Mouse (Mus musculus): ENCODE data around the gene Arhgap24. TPM values are rescaled to one million over a fixed set of nuclear protein-coding genes. Genes with fewer than 3 reads are reported as not detected.

Arhgap24 gene
- polyA plus RNA-seq, 1 experiment from 2014 or later: 11.3 TPM

DNA sequence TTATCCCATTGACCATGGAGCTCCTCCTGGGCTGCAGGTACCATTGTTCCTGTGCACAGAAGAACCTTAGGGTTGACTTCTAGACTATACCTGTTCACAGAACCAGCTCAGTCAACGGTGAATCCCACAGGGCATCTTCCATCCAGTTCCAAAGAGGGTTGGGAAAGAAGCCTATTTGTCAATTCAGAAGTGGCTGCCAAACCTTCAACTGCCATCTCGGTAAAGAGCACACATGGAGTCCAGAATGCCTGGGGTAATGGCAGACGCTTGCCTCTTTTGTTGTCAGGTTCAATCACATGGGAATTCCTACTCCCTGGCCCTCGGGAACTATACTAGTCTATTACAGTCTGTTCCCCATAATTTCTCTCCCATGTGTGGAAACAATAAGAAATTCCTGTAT lies 30.5 kb downstream of the Arhgap24 start:
- Histone ChIP-seq H3K36me3 (ENCODE audit: control insufficient read depth, insufficient read depth, low read length) (no peaks in the 10 kb centered on the region), H3K9ac (ENCODE audit: low read depth, low read length) (no peak overlapping the region), H3K27me3 (replicated peaks; ENCODE audit: control insufficient read depth, insufficient read depth, low read length) (no peaks in the 10 kb centered on the region), H3K27ac (ENCODE audit: low read length) (no peak overlapping the region), H3K9me3 (ENCODE audit: control insufficient read depth, low read length) (no peaks in the 10 kb centered on the region), H3K4me3 (ENCODE audit: low read length) (no peak overlapping the region), H3K4me2 (ENCODE audit: low read depth, low read length) (no peak overlapping the region), H3K4me1 (ENCODE audit: control insufficient read depth, insufficient read depth, low read length) (no peaks in the 10 kb centered on the region)
- ATAC-seq: no peak
- WGBS: 83% methylated on average over 4 of the region's 4 CpGs

DNA sequence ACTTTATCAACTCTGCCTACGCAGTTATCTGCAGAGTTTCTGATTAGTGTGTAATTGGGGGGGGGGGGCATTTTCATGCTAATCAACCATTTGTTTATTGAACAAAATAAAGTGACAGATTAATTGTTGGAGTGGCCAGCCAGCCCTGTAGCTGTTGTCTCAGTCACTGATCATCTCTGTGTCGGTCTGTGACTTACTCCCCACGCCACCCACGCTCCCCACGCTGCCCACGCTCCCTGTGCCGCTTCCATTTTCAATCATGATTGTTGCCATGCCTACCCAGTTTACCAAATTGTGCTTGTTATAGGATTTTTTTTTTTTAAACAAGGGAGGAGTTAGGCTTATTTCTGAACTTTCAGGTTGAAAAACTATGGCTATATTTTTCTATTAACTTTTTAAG lies 34.3 kb downstream of the Arhgap24 start:
- H3K4me2 ChIP-seq (ENCODE audit: low read depth, low read length): no peak overlapping the region
- no peaks in the 10 kb centered on the region for H3K4me1 ChIP-seq (ENCODE audit: control insufficient read depth, insufficient read depth, low read length)
- H3K27me3 ChIP-seq (replicated peaks; ENCODE audit: control insufficient read depth, insufficient read depth, low read length): no peaks in the 10 kb centered on the region
- H3K9me3 ChIP-seq (ENCODE audit: control insufficient read depth, low read length): no peaks in the 10 kb centered on the region
- H3K4me3 ChIP-seq (ENCODE audit: low read length): no peak overlapping the region
- no peak overlapping the region for H3K27ac ChIP-seq (ENCODE audit: low read length)
- H3K36me3 ChIP-seq (ENCODE audit: control insufficient read depth, insufficient read depth, low read length): no peaks in the 10 kb centered on the region
- H3K9ac ChIP-seq (ENCODE audit: low read depth, low read length): no peak overlapping the region
- ATAC-seq: no peak
- WGBS: 66% methylated on average over 7 of the region's 7 CpGs

- Histone ChIP-seq H3K9me3 (ENCODE audit: control insufficient read depth, low read length) (no peaks in the 10 kb centered on the region), H3K9ac (ENCODE audit: low read depth, low read length) (no peak overlapping the region), H3K4me3 (ENCODE audit: low read length) (no peak overlapping the region), H3K4me2 (ENCODE audit: low read depth, low read length) (no peak overlapping the region), H3K4me1 (ENCODE audit: control insufficient read depth, insufficient read depth, low read length) (no peaks in the 10 kb centered on the region), H3K36me3 (ENCODE audit: control insufficient read depth, insufficient read depth, low read length) (no peaks in the 10 kb centered on the region), H3K27ac (ENCODE audit: low read length) (no peak overlapping the region), H3K27me3 (replicated peaks; ENCODE audit: control insufficient read depth, insufficient read depth, low read length) (no peaks in the 10 kb centered on the region)
- WGBS: 65% methylated on average over 1 of the region's 1 CpGs
- no peak for ATAC-seq
These were observed 39.3 kb downstream of the Arhgap24 start for GRCm38 (mm10) chr5:102520506-102520905.

- no peak for ATAC-seq
- 76% methylated on average over 9 of the region's 9 CpGs for WGBS
- Histone ChIP-seq H3K27ac (ENCODE audit: low read length) (no peak overlapping the region), H3K36me3 (ENCODE audit: control insufficient read depth, insufficient read depth, low read length) (no peaks in the 10 kb centered on the region), H3K4me1 (ENCODE audit: control insufficient read depth, insufficient read depth, low read length) (no peaks in the 10 kb centered on the region), H3K9me3 (ENCODE audit: control insufficient read depth, low read length) (no peaks in the 10 kb centered on the region), H3K4me3 (ENCODE audit: low read length) (no peak overlapping the region), H3K4me2 (ENCODE audit: low read depth, low read length) (no peak overlapping the region), H3K27me3 (replicated peaks; ENCODE audit: control insufficient read depth, insufficient read depth, low read length) (no peaks in the 10 kb centered on the region), H3K9ac (ENCODE audit: low read depth, low read length) (no peak overlapping the region)
These were observed 54.1 kb downstream of the Arhgap24 start for GRCm38 (mm10) chr5:102535311-102535710.

GRCm38 (mm10) chr5:102537819-102538218 lies 56.6 kb downstream of the Arhgap24 start:
- WGBS: 83% methylated on average over 3 of the region's 3 CpGs
- Histone ChIP-seq H3K9ac (ENCODE audit: low read depth, low read length) (no peak overlapping the region), H3K27me3 (replicated peaks; ENCODE audit: control insufficient read depth, insufficient read depth, low read length) (no peaks in the 10 kb centered on the region), H3K36me3 (ENCODE audit: control insufficient read depth, insufficient read depth, low read length) (no peaks in the 10 kb centered on the region), H3K27ac (ENCODE audit: low read length) (no peak overlapping the region), H3K4me2 (ENCODE audit: low read depth, low read length) (no peak overlapping the region), H3K4me3 (ENCODE audit: low read length) (no peak overlapping the region), H3K9me3 (ENCODE audit: control insufficient read depth, low read length) (no peaks in the 10 kb centered on the region), H3K4me1 (ENCODE audit: control insufficient read depth, insufficient read depth, low read length) (no peaks in the 10 kb centered on the region)
- ATAC-seq: no peak

GRCm38 (mm10) chr5:102546296-102546695 lies 65.1 kb downstream of the Arhgap24 start:
- no peak overlapping the region for H3K4me3 ChIP-seq (ENCODE audit: low read length)
- H3K27me3 ChIP-seq (replicated peaks; ENCODE audit: control insufficient read depth, insufficient read depth, low read length): no peaks in the 10 kb centered on the region
- H3K27ac ChIP-seq (ENCODE audit: low read length): no peak overlapping the region
- no peaks in the 10 kb centered on the region for H3K4me1 ChIP-seq (ENCODE audit: control insufficient read depth, insufficient read depth, low read length)
- 91% methylated on average over 4 of the region's 4 CpGs for WGBS
- ATAC-seq: no peak
- H3K9ac ChIP-seq (ENCODE audit: low read depth, low read length): no peak overlapping the region
- H3K4me2 ChIP-seq (ENCODE audit: low read depth, low read length): no peak overlapping the region
- H3K36me3 ChIP-seq (ENCODE audit: control insufficient read depth, insufficient read depth, low read length): no peaks in the 10 kb centered on the region
- H3K9me3 ChIP-seq (ENCODE audit: control insufficient read depth, low read length): no peaks in the 10 kb centered on the region

DNA sequence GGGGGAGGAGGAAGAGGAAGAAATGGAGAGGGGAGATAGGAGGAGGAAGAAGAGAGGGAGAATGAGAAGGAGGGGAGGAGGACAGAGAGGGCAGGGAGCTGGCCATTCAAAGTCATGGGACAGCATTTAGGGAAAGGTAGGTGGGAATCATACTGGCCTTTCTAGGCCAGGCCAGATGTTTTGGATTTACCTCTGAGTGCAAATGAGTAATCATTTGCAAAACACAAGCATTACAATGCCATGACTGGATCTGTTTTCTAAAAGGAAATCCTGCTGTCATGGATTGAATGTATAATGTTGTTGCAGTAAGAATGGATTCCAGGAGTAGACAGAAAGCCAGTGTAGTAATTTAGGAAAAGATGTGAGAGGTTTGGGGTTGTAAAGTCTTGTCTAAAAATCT lies 66.6 kb downstream of the Arhgap24 start:
- H3K9me3 ChIP-seq (ENCODE audit: control insufficient read depth, low read length): no peaks in the 10 kb centered on the region
- ATAC-seq: no peak
- H3K4me1 ChIP-seq (ENCODE audit: control insufficient read depth, insufficient read depth, low read length): no peaks in the 10 kb centered on the region
- H3K4me3 ChIP-seq (ENCODE audit: low read length): no peak overlapping the region
- no peaks in the 10 kb centered on the region for H3K36me3 ChIP-seq (ENCODE audit: control insufficient read depth, insufficient read depth, low read length)
- H3K27me3 ChIP-seq (replicated peaks; ENCODE audit: control insufficient read depth, insufficient read depth, low read length): no peaks in the 10 kb centered on the region
- no peak overlapping the region for H3K4me2 ChIP-seq (ENCODE audit: low read depth, low read length)
- no peak overlapping the region for H3K27ac ChIP-seq (ENCODE audit: low read length)
- H3K9ac ChIP-seq (ENCODE audit: low read depth, low read length): no peak overlapping the region

DNA sequence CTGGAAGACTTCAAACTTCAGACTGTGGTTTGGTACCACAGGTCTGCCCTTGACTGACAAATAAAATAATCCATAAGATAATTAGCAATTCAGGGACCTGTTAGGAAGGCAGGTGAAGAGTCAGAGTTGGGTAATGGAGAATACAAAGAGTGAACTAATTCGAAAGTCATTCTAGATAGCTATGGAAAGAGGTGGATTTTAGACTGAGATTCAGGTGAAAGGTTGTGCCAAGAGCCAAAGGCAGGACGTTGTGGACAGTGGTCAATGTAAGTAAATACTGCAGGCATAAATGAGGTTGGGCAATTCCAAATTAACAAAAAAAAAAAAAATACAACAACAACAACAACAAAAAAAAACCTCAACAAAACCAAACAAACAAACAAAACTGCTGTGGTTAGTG lies 67.2 kb downstream of the Arhgap24 start:
- Histone ChIP-seq H3K9ac (ENCODE audit: low read depth, low read length) (no peak overlapping the region), H3K4me2 (ENCODE audit: low read depth, low read length) (no peak overlapping the region), H3K4me1 (ENCODE audit: control insufficient read depth, insufficient read depth, low read length) (no peaks in the 10 kb centered on the region), H3K36me3 (ENCODE audit: control insufficient read depth, insufficient read depth, low read length) (no peaks in the 10 kb centered on the region), H3K9me3 (ENCODE audit: control insufficient read depth, low read length) (no peaks in the 10 kb centered on the region), H3K27me3 (replicated peaks; ENCODE audit: control insufficient read depth, insufficient read depth, low read length) (no peaks in the 10 kb centered on the region), H3K27ac (ENCODE audit: low read length) (no peak overlapping the region), H3K4me3 (ENCODE audit: low read length) (no peak overlapping the region)
- 78% methylated on average over 2 of the region's 2 CpGs for WGBS
- no peak for ATAC-seq

GRCm38 (mm10) chr5:102550211-102550610 lies 69.0 kb downstream of the Arhgap24 start:
- WGBS: 64% methylated on average over 3 of the region's 3 CpGs

GRCm38 (mm10) chr5:102550870-102551637 lies 69.9 kb downstream of the Arhgap24 start:
- H3K4me1 ChIP-seq (ENCODE audit: control insufficient read depth, insufficient read depth, low read length): no peaks in the 10 kb centered on the region
- 51% methylated on average over 11 of the region's 11 CpGs for WGBS
- ATAC-seq: no peak
- no peak overlapping the region for H3K4me2 ChIP-seq (ENCODE audit: low read depth, low read length)
- H3K36me3 ChIP-seq (ENCODE audit: control insufficient read depth, insufficient read depth, low read length): no peaks in the 10 kb centered on the region
- H3K27ac ChIP-seq (ENCODE audit: low read length): no peak overlapping the region
- no peak overlapping the region for H3K9ac ChIP-seq (ENCODE audit: low read depth, low read length)
- H3K27me3 ChIP-seq (replicated peaks; ENCODE audit: control insufficient read depth, insufficient read depth, low read length): no peaks in the 10 kb centered on the region
- no peak overlapping the region for H3K4me3 ChIP-seq (ENCODE audit: low read length)
- no peaks in the 10 kb centered on the region for H3K9me3 ChIP-seq (ENCODE audit: control insufficient read depth, low read length)

More at GRCm38 (mm10) chr5:102550211-102550610, 69.0 kb downstream of the Arhgap24 start:
- Histone ChIP-seq H3K4me1 (ENCODE audit: control insufficient read depth, insufficient read depth, low read length) (no peaks in the 10 kb centered on the region), H3K27me3 (replicated peaks; ENCODE audit: control insufficient read depth, insufficient read depth, low read length) (no peaks in the 10 kb centered on the region), H3K9ac (ENCODE audit: low read depth, low read length) (no peak overlapping the region), H3K4me3 (ENCODE audit: low read length) (no peak overlapping the region), H3K27ac (ENCODE audit: low read length) (no peak overlapping the region), H3K4me2 (ENCODE audit: low read depth, low read length) (no peak overlapping the region), H3K36me3 (ENCODE audit: control insufficient read depth, insufficient read depth, low read length) (no peaks in the 10 kb centered on the region), H3K9me3 (ENCODE audit: control insufficient read depth, low read length) (no peaks in the 10 kb centered on the region)
- ATAC-seq: no peak
